Mouse (Mus musculus) cortical plate, adult 2 months (tissue): ENCODE results near the gene Sh2d5.

Experiments
- CTCF ChIP-seq: fragments of 200-500 bp; IDR thresholded peaks from 2 replicates; pipeline ENCODE4 v1.5.1; 2011; ENCODE audit warnings: mild to moderate bottlenecking, control low read depth, low read length; ENCODE audit not compliant: insufficient read depth; ENCODE audit errors: extremely low read depth
- POLR2A ChIP-seq: fragments of 200-500 bp; IDR thresholded peaks from 2 replicates; pipeline ENCODE4 v1.6.1; 2011; ENCODE audit warnings: mild to moderate bottlenecking, low read length, control low read depth; ENCODE audit not compliant: insufficient read depth; ENCODE audit errors: extremely low read depth

- no peak for TF ChIP-seq CTCF
- TF ChIP-seq POLR2A: no peak
Observed at GRCm38 (mm10) chr4:138272011-138272997, 22.1 kb downstream of the Sh2d5 start.
